Mouse (Mus musculus) MEL (cell line): Measurements from ENCODE around the gene Pogz.

Experiments used
- ELF1 ChIP-seq: IDR thresholded peaks from 2 replicates; pipeline ENCODE4 v1.6.1; 2014; ENCODE audit warnings: low read depth, mild to moderate bottlenecking, inconsistent platforms, low read length, improper control_type of control experiment, moderate library complexity
- HCFC1 ChIP-seq: IDR thresholded peaks from 2 replicates; pipeline ENCODE4 v1.6.1; 2012; ENCODE audit warnings: low read depth, mild to moderate bottlenecking, inconsistent platforms, low read length, improper control_type of control experiment, moderate library complexity
- MAFK ChIP-seq: IDR thresholded peaks from 2 replicates; pipeline ENCODE4 v1.6.1; 2011; ENCODE audit warnings: low read depth, mild to moderate bottlenecking, low read length, improper control_type of control experiment, borderline replicate concordance
- ZNF384 ChIP-seq: IDR thresholded peaks from 2 replicates; pipeline ENCODE4 v1.6.1; 2012; ENCODE audit warnings: low read depth, mild to moderate bottlenecking, inconsistent platforms, low read length, improper control_type of control experiment

GRCm38 (mm10) chr3:94817731-94818130 lies 19.6 kb upstream of the Pogz start:
- TF ChIP-seq ZNF384 = no peak
- TF ChIP-seq ELF1 = no peak
- TF ChIP-seq MAFK = no peak
- TF ChIP-seq HCFC1 = no peak
